Mouse (Mus musculus) liver, adult 10 weeks (tissue): ENCODE results near the gene Rpl36al. TPM values are rescaled to one million over a fixed set of nuclear protein-coding genes. Genes with fewer than 3 reads are reported as not detected.

ENCODE experiments used
- polyA plus RNA-seq: library from polyadenylated mRNA; stranded (reverse); fragments of 350-450 nt; fragmentation: Illumina TruSeq; extraction: RNeasy Lipid Tissue Mini Kit (QIAGEN cat#74804); gene quantifications from one replicate; pipeline ENCODE4 v1.2.3, GENCODE M21; 2014; ENCODE audit warnings: low read depth, low replicate concordance

Rpl36al gene
- 179 TPM for polyA plus RNA-seq

GRCm38 (mm10) chr12:69183583-69184308 lies at the start of gene Rpl36al, which contains the start of gene Mgat2:
Gene Rpl36al (minus strand): TSS chr12:69184083.
Gene Mgat2 (plus strand): TSS chr12:69184157.

GRCm38 (mm10) chr12:69227776-69228466 lies 44.0 kb upstream of the Rpl36al start, which contains the start of gene Pole2:
Gene Pole2 (minus strand): TSS chr12:69228195.

DNA sequence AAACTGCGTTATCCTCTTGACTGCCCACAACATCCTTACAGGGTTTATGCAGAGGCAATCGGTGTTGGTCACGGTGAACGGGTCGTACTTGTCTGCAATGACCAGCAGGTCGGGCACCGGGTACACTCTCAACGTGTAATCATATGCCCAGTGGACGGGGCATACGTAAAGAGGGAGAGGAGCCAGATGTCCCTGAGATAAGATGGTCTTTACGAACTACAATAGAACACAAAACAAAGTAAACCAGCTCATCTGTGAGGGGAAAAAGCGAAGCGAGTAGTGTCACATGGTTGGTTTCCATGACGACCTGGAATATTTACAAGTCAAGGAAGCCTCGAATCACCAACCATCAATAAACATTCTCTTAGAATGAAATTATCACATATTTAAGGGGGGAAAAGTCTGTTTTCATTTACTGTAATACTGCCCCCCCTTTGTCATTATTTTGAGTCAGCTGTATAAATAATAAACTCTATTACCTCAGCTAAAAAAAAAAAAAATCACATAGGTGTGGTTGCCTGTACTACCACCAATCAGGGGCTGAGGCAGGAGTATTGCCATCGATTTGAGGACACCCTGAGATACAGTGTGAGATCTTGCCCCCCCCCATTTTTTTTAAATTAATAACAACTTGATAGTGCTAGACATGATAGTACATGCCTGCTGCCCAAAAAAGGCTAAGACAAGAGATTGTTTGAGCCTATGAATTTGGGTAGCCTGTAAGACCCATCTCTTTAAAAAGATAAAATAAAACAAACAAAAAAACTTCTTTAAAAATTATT lies 20.4 kb upstream of the Rpl36al start, which contains the start of gene Gm49384:
Gene Gm49384, minus strand, starts transcription at position 216 of the 782 bp plus-strand sequence.

DNA sequence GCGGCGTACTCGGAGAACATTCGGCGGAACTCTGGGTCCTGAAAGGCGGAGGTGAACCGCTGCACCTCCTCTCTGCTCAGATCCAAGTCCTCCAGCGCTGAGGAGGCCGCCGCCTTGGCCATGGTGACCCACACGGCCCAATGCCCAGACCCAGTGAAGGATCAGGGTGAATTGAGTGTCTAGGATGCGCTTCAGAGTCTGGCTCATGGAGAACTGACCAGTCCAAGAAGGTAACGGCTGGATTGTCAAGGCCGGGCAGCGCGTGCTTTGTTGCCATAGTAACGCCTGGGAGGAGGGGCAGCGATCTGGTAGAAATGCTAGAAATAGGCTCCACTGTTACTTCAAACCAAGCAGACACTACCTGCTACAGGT lies 14.3 kb upstream of the Rpl36al start, which contains the start of gene Dnaaf2:
Gene Dnaaf2, minus strand, starts transcription at position 266 of the 372 bp plus-strand sequence.

DNA sequence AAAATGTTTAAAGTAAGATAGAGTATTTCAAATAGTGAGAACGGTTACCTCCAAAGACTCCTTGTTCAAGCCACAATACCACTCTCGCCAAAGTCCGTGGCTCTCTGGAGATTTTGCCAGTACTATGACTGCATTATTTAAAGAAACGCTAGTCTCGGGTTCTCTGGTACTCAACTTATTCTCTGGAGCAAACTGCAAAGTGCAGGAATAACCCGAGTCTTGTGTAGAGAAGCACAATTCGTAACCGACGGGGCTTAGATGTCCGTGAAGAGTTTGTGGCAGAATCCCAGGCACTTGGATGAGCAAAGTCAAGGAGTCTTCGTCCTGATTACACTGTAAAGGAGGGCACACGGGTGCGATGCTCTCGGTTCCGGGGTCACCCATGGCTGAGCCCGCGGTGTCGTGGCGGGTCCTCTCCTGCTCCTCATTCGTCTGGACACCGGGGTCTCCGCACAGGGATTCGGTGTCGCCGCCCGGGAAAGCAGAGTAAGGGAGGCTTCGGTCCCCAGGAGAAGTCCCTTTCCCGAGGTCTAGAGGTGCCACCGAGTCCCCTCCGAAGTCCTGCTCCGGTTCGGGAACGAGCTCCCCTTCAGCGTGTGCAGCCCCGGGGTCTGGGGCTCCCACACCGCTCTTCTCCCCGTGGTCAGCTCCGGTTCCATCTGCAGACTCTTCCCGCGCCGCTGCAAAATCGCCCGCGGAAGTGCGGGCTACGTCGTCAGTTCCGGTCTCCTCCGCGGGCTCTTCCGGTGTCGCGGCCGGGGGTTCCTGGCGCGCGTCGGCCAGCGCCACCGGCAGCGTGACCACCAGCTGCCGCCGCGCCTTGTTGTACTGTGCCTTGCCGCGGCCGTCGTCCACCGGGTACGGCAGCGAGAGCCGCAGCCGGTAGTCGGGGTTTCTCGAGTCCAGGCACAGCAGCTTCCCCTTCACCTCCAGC lies 12.8 kb upstream of the Rpl36al start, which contains the start of gene Gm49383:
Gene Gm49383, minus strand, starts transcription at position 661 of the 934 bp plus-strand sequence.

DNA sequence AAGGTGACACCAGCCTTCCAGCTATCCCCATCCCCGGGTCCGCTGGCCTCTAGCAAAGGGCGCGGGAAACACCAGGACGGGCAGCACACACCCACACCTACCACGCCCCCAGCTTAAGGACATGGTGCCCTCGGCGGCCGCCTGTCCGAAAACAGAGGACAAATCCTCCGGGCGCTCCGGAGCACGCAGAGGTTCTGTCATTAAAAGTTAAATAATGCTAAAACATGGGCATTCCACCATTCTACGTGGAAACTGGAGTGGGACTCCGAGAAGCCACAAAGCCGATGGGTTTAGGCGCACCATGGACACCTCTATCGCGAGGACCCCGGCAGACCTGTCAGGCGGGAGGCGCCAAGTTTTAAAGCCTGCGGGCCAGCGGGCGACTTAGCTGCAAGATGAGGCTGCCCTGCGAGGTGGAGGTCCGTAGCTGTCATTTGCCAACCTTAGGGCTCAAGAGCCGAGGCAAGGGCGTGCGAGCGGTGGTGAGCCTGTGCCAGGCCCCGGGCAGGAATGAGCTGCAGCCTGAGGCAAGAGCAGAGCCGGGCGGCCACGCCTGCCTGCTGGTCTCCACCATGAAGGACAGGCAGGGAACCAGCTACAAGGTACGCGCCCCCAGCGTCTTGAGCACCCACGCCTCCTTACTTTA lies 15.3 kb downstream of the Rpl36al start, which contains the start of gene Lrr1:
Gene Lrr1, plus strand, starts transcription at position 354 of the 646 bp plus-strand sequence.

DNA sequence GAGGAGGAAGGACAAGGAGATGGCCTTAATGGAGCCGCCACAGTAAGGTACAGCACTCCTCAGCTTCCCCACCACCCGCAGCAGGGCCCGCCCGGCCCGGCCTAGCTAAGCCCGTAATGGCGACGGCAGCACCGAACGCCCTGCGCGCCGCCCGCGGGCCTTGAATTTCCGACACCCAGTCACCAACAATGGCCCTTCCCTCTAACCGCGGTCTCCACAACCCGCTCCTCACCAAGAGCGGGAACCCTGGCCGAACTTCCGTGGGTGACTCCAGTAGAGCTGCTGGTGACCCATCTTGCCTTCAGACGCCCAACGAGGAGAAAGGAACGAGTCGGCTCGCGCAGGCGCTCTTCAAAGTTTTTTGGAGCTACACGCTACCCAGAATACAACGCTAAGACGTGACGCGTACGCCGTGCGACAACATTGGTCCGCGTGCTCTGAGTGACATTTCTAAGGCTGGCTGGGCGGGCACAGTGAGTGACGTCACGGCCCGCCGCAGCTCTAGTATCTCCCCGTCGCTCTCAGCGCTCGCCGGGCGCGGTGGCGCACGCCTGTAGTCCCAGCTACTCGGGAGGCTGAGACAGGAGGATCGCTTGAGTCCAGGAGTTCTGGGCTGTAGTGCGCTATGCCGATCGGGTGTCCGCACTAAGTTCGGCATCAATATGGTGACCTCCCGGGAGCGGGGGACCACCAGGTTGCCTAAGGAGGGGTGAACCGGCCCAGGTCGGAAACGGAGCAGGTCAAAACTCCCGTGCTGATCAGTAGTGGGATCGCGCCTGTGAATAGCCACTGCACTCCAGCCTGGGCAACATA lies 24.9 kb downstream of the Rpl36al start, which contains the start of gene Rps29:
Gene Rps29, minus strand, starts transcription at position 422 of the 813 bp plus-strand sequence.

Other genes starting within 250 kb of the Rpl36al start
- gene Rps29, start 24.9 kb downstream of the Rpl36al start, polyA plus RNA-seq, result 27.2 TPM
- not detected for gene Lrr1, start 15.3 kb downstream of the Rpl36al start, polyA plus RNA-seq
- 53.9 TPM for gene Mgat2, start 74 bp upstream of the Rpl36al start, polyA plus RNA-seq
- 1.7 TPM for gene Gm49383, start 13.0 kb upstream of the Rpl36al start, polyA plus RNA-seq
- 0.77 TPM for gene Dnaaf2, start 14.3 kb upstream of the Rpl36al start, polyA plus RNA-seq
- gene Gm49384, start 20.2 kb upstream of the Rpl36al start, polyA plus RNA-seq, result 3.3 TPM
- 0.85 TPM for gene Pole2, start 44.1 kb upstream of the Rpl36al start, polyA plus RNA-seq
- 0.61 TPM for gene Klhdc1, start 57.1 kb upstream of the Rpl36al start, polyA plus RNA-seq
- gene Klhdc2, start 112.6 kb upstream of the Rpl36al start, polyA plus RNA-seq, result 48.6 TPM
- gene Nemf, start 173.1 kb upstream of the Rpl36al start, polyA plus RNA-seq, result 32.8 TPM
- 23.5 TPM for gene Arf6, start 188.1 kb upstream of the Rpl36al start, polyA plus RNA-seq
- not detected for gene Gm9887, start 188.4 kb upstream of the Rpl36al start, polyA plus RNA-seq